Mouse (Mus musculus): ENCODE data around the gene Tmem239. TPM values are rescaled to one million over a fixed set of nuclear protein-coding genes. Genes with fewer than 3 reads are reported as not detected.

Gene Tmem239
- polyA plus RNA-seq, 1 experiment, result not detected

DNA sequence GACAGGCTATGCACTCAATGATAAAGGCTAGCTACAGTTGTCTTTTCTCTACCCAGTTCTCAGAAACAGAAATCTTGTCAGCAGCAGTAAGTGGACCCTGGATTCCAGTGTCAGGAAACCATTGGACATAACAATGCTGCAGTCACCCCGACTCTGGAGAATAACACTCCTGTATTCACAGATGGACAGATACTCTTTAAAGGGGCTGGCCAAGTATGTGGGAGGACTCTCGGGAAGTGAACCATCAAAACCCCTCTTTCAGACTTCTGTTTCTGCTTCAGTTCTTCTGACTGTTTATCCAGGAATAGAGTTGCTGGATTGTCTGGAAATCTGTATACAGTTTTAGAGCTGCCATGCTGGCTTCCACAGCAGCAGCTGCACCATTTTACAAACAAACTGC is 23.6 kb downstream of the Tmem239 start:
- 52% methylated on average over 2 of the region's 2 CpGs for WGBS
- DNase-seq, result no peak
- peaks cover 11% of the 10 kb centered on the region for H3K4me1 ChIP-seq (ENCODE audit: control insufficient read depth, insufficient read depth, low read length)
- TF ChIP-seq CTCF (IDR thresholded peaks at IDR 0.05; ENCODE audit: insufficient read depth, low read length) (no peak), POLR2A (IDR thresholded peaks at IDR 0.05; ENCODE audit: borderline replicate concordance, extremely low read depth, low read depth, low read length) (no peak)
- no peak overlapping the region for H3K4me3 ChIP-seq (replicated peaks; ENCODE audit: extremely low read depth, low read depth, low read length)

DNA sequence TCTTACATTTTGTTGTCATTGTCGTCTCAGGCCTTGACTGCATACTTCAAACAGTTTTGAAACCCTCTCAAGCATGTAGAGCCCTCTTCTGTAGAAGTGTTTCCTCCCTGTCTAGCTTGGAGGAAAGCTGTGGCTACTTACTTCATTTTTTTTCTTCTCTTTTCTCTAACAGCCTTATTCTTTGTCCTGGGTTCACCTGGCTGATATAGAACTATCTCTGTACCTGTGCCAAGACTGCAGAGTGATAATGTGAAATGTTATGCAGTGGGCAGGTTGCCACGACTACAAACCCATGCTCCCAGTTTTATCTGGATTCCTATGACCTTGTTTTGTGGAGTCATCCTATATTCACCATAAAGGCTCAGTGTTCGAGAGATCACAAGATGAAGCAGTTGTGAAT is 24.2 kb downstream of the Tmem239 start:
- TF ChIP-seq CTCF (IDR thresholded peaks at IDR 0.05; ENCODE audit: insufficient read depth, low read length), result no peak
- TF ChIP-seq POLR2A (IDR thresholded peaks at IDR 0.05; ENCODE audit: borderline replicate concordance, extremely low read depth, low read depth, low read length), result no peak
- 58% methylated on average over 3 of the region's 3 CpGs for WGBS
- no peak for DNase-seq
- H3K4me3 ChIP-seq (replicated peaks; ENCODE audit: extremely low read depth, low read depth, low read length), result no peak overlapping the region
- H3K4me1 ChIP-seq (ENCODE audit: control insufficient read depth, insufficient read depth, low read length), result peaks cover 6% of the 10 kb centered on the region

GRCm38 (mm10) chr2:130432157-130432556 is 25.9 kb downstream of the Tmem239 start:
- 92% methylated on average over 3 of the region's 3 CpGs for WGBS
- no peak for TF ChIP-seq POLR2A (IDR thresholded peaks at IDR 0.05; ENCODE audit: borderline replicate concordance, extremely low read depth, low read depth, low read length)
- no peak for DNase-seq
- Histone ChIP-seq H3K4me3 (replicated peaks; ENCODE audit: extremely low read depth, low read depth, low read length) (no peak overlapping the region), H3K4me1 (ENCODE audit: control insufficient read depth, insufficient read depth, low read length) (peaks cover 6% of the 10 kb centered on the region)

- TF ChIP-seq CTCF (IDR thresholded peaks at IDR 0.05; ENCODE audit: insufficient read depth, low read length) (peak; percentile 47), POLR2A (IDR thresholded peaks at IDR 0.05; ENCODE audit: borderline replicate concordance, extremely low read depth, low read depth, low read length) (no peak)
- peaks cover 6% of the 10 kb centered on the region for H3K4me1 ChIP-seq (ENCODE audit: control insufficient read depth, insufficient read depth, low read length)
- no peak for DNase-seq
- WGBS, result 21% methylated on average over 4 of the region's 4 CpGs
- H3K4me3 ChIP-seq (replicated peaks; ENCODE audit: extremely low read depth, low read depth, low read length), result no peak overlapping the region
Measured at GRCm38 (mm10) chr2:130433152-130433551, 26.9 kb downstream of the Tmem239 start.

- no peak overlapping the region for H3K4me3 ChIP-seq (replicated peaks; ENCODE audit: extremely low read depth, low read depth, low read length)
- no peak for DNase-seq
- no peak for TF ChIP-seq CTCF (IDR thresholded peaks at IDR 0.05; ENCODE audit: insufficient read depth, low read length)
- no peak for TF ChIP-seq POLR2A (IDR thresholded peaks at IDR 0.05; ENCODE audit: borderline replicate concordance, extremely low read depth, low read depth, low read length)
- no peaks in the 10 kb centered on the region for H3K4me1 ChIP-seq (ENCODE audit: control insufficient read depth, insufficient read depth, low read length)
- WGBS, result 98% methylated on average over 1 of the region's 1 CpGs
Measured at GRCm38 (mm10) chr2:130436769-130437168, 30.5 kb downstream of the Tmem239 start.

- Histone ChIP-seq H3K4me3 (replicated peaks; ENCODE audit: extremely low read depth, low read depth, low read length) (no peak overlapping the region), H3K4me1 (ENCODE audit: control insufficient read depth, insufficient read depth, low read length) (no peaks in the 10 kb centered on the region)
- WGBS, result 92% methylated on average over 3 of the region's 3 CpGs
- TF ChIP-seq POLR2A (IDR thresholded peaks at IDR 0.05; ENCODE audit: borderline replicate concordance, extremely low read depth, low read depth, low read length), result no peak
- no peak for TF ChIP-seq CTCF (IDR thresholded peaks at IDR 0.05; ENCODE audit: insufficient read depth, low read length)
- no peak for DNase-seq
Measured at GRCm38 (mm10) chr2:130438861-130439260, 32.6 kb downstream of the Tmem239 start.

DNA sequence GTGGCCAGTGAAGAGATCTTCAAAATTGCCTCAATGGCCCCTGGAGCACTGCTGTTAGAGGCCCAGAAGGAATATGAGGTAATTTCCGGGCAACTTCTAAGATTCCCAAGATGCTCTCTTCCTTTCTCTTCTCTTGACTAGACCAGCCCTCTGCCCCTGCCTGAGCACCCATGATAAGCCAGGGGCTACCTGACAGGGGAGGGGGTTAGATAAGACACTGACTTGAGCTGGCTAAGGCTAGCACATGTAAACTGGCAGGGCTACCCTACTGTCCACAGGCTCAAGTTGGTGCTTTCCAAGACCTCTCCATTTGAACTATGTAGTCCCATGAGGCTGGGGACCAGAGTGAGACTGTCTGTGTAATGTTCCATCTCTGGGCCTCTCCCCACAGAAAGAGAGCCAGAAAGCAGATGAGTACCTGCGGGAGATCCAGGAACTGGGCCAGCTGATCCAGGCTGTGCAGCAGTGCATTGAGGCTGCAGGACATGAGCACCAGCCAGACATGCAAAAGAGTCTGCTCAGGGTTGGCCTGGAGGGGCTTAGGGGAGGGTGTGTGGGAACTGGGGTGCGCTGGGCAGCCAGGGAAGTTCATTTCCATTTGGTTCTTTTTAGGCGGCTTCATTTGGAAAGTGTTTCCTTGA is 33.7 kb downstream of the Tmem239 start:
- Histone ChIP-seq H3K4me3 (replicated peaks; ENCODE audit: extremely low read depth, low read depth, low read length) (no peak overlapping the region), H3K4me1 (ENCODE audit: control insufficient read depth, insufficient read depth, low read length) (no peaks in the 10 kb centered on the region)
- DNase-seq, result no peak
- 92% methylated on average over 4 of the region's 4 CpGs for WGBS
- TF ChIP-seq POLR2A (IDR thresholded peaks at IDR 0.05; ENCODE audit: borderline replicate concordance, extremely low read depth, low read depth, low read length), result no peak

GRCm38 (mm10) chr2:130442162-130442561 is 35.9 kb downstream of the Tmem239 start:
- no peak for DNase-seq
- TF ChIP-seq CTCF (IDR thresholded peaks at IDR 0.05; ENCODE audit: insufficient read depth, low read length) (no peak), POLR2A (IDR thresholded peaks at IDR 0.05; ENCODE audit: borderline replicate concordance, extremely low read depth, low read depth, low read length) (no peak)

DNA sequence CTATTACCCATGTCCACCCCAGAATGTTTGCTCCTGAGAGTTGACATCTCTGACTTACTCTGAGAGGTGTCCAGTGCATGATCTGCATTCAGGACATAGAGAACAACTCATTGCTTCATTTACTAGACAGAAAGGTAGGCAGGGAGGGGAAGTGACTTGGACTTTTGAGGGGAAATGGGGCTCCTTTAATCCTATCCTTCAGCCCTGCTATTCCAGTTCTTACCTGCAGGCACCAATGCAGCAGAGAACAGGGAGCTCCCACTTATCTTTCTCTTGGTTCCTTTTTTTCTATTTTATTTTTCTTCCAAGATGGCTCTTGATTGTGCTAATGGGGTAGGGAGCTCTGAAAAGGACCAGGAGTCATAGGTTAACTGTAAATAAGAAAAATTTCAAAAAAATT is 42.2 kb downstream of the Tmem239 start:
- Histone ChIP-seq H3K4me1 (ENCODE audit: control insufficient read depth, insufficient read depth, low read length) (peaks cover 11% of the 10 kb centered on the region), H3K4me3 (replicated peaks; ENCODE audit: extremely low read depth, low read depth, low read length) (no peak overlapping the region)
- TF ChIP-seq POLR2A (IDR thresholded peaks at IDR 0.05; ENCODE audit: borderline replicate concordance, extremely low read depth, low read depth, low read length) (no peak), CTCF (IDR thresholded peaks at IDR 0.05; ENCODE audit: insufficient read depth, low read length) (no peak)
- DNase-seq, result no peak

More at GRCm38 (mm10) chr2:130442162-130442561, 35.9 kb downstream of the Tmem239 start:
- 91% methylated on average over 10 of the region's 10 CpGs for WGBS
- Histone ChIP-seq H3K4me1 (ENCODE audit: control insufficient read depth, insufficient read depth, low read length) (no peaks in the 10 kb centered on the region), H3K4me3 (replicated peaks; ENCODE audit: extremely low read depth, low read depth, low read length) (no peak overlapping the region)

DNA sequence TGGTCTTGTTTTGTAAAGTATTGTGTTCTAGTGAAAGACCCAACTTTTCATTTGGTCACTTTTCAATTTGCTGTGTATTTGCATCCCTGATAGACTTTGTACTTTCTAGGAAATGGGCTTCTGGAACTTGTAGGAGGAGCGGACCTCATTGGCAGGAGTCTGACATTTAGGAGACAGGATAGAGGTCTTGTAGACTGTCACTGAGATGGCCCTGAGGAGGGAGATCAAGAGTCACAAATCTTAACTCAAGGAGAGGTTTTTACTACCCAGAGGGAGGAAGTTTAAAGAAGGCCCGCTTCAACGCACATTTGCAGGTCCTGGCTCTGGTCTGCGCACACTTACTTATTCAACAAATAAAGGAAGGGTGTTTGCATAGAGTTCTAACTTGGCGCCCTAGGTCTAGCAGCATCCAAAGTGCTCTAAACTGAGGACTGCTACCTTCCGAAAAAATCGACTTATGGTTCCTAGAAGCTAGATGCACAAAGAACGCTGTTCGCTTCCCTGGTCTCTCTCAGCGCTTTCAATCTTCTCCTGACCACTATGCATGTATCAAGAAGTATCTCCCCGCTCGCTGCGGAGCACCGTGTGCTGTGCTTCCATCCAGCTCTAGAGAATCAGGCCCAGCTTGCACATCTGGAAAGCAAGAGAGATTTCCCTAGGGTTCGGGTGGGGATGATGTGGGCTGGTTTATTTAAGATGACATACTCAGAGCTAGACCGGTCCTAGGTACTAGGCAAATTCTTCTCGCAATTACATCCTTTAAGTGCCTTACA is 42.9 kb downstream of the Tmem239 start:
- 9% methylated on average over 17 of the region's 17 CpGs for WGBS

More for the DNA sequence above, 42.9 kb downstream of the Tmem239 start:
- peaks cover 11% of the 10 kb centered on the region for H3K4me1 ChIP-seq (ENCODE audit: control insufficient read depth, insufficient read depth, low read length)
- peak overlapping the region; percentile 10 for H3K4me3 ChIP-seq (replicated peaks; ENCODE audit: extremely low read depth, low read depth, low read length)
- TF ChIP-seq CTCF (IDR thresholded peaks at IDR 0.05; ENCODE audit: insufficient read depth, low read length) (no peak), POLR2A (IDR thresholded peaks at IDR 0.05; ENCODE audit: borderline replicate concordance, extremely low read depth, low read depth, low read length) (no peak)
- DNase-seq, result no peak
